Mouse (Mus musculus) heart, embryonic 16.5 days (tissue): ENCODE measurements around the gene Paics. TPM values are rescaled to one million over a fixed set of nuclear protein-coding genes. Genes with fewer than 3 reads are reported as not detected.
A peak's percentile ranks its signal among the peaks of the same experiment; 100 is the strongest.

Experiments used
- ATAC-seq: fragments of 200-750 bp; cut with Nextera tagmentation; replicated peaks from 2 replicates; pipeline ENCODE4 v1.8.0; 2017; ENCODE audit warnings: moderate number of reproducible peaks; ENCODE audit not compliant: insufficient read depth, low FRiP score; ENCODE audit errors: extremely low read depth
- H3K27ac ChIP-seq: fragments of 300-500 bp; sonication (generic); 2 replicates; pipeline ENCODE4 v1.5.1; 2014; ENCODE audit warnings: mild to moderate bottlenecking, low read length, control low read depth, moderate library complexity
- H3K27me3 ChIP-seq: fragments of 300-500 bp; sonication (generic); 2 replicates; pipeline ENCODE4 v1.6.1; 2014; ENCODE audit warnings: low read length, mixed read lengths; ENCODE audit not compliant: control insufficient read depth, insufficient read depth
- H3K36me3 ChIP-seq: fragments of 300-500 bp; sonication (generic); 2 replicates; pipeline ENCODE4 v1.6.1; 2014; ENCODE audit not compliant: control insufficient read depth, insufficient read depth
- H3K4me1 ChIP-seq: fragments of 300-500 bp; sonication (generic); 2 replicates; pipeline ENCODE4 v1.6.1; 2014; ENCODE audit warnings: low read length, mixed read lengths; ENCODE audit not compliant: control insufficient read depth, insufficient read depth
- H3K4me2 ChIP-seq: fragments of 300-500 bp; sonication (generic); 2 replicates; pipeline ENCODE4 v1.6.1; 2014; ENCODE audit warnings: low read depth, mild to moderate bottlenecking, control low read depth, low read length
- H3K4me3 ChIP-seq: fragments of 300-500 bp; sonication (generic); 2 replicates; pipeline ENCODE4 v1.5.1; 2014; ENCODE audit warnings: mild to moderate bottlenecking, control low read depth, low read length
- H3K9ac ChIP-seq: fragments of 300-500 bp; sonication (generic); 2 replicates; pipeline ENCODE4 v1.6.1; 2014; ENCODE audit warnings: low read length, control low read depth
- H3K9me3 ChIP-seq: fragments of 300-500 bp; sonication (generic); replicated peaks from 2 replicates; pipeline ENCODE4 v1.6.1; 2016; ENCODE audit warnings: low read length; ENCODE audit not compliant: control insufficient read depth
- WGBS: fragments of 180-500 bp; shearing (Covaris S2); extraction: QIAGEN DNeasy Blood & Tissue Kit; methylation state at CpG from one replicate; pipeline ENCODE4 v1.1.7; 2014; 5-methylcytosine and 5-hydroxymethylcytosine counted together
- polyA plus RNA-seq: library from polyadenylated mRNA; unstranded; fragments of >200 nt; fragmentation: Nextera tagmentation; extraction: Ambion mirVana; gene quantifications from 2 replicates; pipeline ENCODE4 v1.2.1, GENCODE M21; 2015

Paics gene
- polyA plus RNA-seq, 1 experiment from 2014 or later, result 274 TPM

DNA sequence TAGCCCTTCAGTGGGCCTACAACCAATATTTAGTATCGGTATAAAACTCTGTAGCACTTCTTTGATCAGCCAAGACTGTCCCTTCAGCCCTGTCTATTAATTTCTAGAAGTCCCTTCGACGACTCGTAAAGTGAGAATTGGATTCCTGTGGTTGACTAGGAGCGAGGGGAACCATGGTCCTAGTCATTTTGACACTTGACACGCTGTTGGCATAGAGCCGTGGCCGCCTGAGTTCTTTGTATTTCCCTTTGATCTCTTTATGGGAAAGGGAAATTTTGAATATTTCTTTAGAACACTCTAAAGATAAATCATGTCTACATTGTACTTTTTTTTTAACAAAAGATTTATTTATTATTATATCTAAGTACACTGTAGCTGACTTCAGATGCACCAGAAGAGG, 24.6 kb downstream of the Paics start:
- Histone ChIP-seq H3K27ac (no peak overlapping the region), H3K4me2 (peak overlapping the region; percentile 94), H3K9ac (no peak overlapping the region), H3K36me3 (peaks cover 20% of the 10 kb centered on the region), H3K4me1 (peaks cover 11% of the 10 kb centered on the region), H3K9me3 (no peaks in the 10 kb centered on the region), H3K27me3 (no peaks in the 10 kb centered on the region), H3K4me3 (peak overlapping the region; percentile 100)
- 80% methylated on average over 8 of the region's 8 CpGs for WGBS
- ATAC-seq, result no peak

DNA sequence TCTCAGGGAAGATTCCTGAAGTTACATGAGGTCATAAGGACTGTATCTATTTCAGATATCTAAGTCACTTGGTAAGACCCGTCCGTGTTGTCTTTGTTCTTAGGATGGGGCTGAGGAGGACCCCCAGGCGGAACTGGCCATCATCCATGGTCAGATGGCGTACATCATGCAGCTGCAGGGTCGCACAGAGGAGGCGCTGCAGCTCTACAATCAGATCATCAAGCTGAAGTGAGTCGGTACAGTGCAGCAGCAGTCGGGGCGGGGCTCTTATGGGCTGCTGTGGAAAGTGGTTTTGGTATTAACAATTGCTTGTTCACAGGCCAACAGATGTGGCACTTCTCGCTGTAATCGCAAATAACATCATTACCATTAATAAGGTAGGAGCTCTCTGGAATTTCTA, 32.9 kb downstream of the Paics start:
- no peaks in the 10 kb centered on the region for H3K9me3 ChIP-seq
- H3K4me2 ChIP-seq, result no peak overlapping the region
- no peaks in the 10 kb centered on the region for H3K27me3 ChIP-seq
- H3K36me3 ChIP-seq, result peaks cover 61% of the 10 kb centered on the region
- no peak overlapping the region for H3K27ac ChIP-seq
- no peak for ATAC-seq
- no peak overlapping the region for H3K4me3 ChIP-seq
- H3K9ac ChIP-seq, result no peak overlapping the region
- H3K4me1 ChIP-seq, result no peaks in the 10 kb centered on the region
- WGBS, result 93% methylated on average over 11 of the region's 11 CpGs

DNA sequence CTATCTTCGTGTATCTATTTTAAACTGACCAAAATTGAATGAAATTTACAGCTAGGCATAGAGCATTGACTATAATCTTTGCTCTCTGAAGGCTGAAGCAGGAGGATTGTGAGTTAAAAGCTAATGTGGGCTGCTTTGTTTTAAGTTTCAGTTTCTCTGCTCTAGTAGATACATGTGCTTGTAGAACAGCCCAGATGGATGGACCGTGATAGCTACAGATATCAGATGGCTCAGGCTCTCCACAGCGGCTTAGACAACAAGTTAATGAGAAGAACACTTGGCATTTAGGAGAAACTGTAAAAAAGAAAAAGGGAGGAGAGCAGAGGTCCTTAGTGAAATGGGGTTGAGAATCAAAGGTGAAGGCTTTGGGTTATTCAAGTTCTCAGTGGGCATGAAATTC, 39.7 kb downstream of the Paics start:
- no peaks in the 10 kb centered on the region for H3K27me3 ChIP-seq
- H3K4me3 ChIP-seq, result no peak overlapping the region
- H3K4me2 ChIP-seq, result no peak overlapping the region
- 92% methylated on average over 3 of the region's 3 CpGs for WGBS
- no peaks in the 10 kb centered on the region for H3K9me3 ChIP-seq
- H3K9ac ChIP-seq, result no peak overlapping the region
- peaks cover 62% of the 10 kb centered on the region for H3K36me3 ChIP-seq
- H3K27ac ChIP-seq, result no peak overlapping the region
- H3K4me1 ChIP-seq, result no peaks in the 10 kb centered on the region
- no peak for ATAC-seq

DNA sequence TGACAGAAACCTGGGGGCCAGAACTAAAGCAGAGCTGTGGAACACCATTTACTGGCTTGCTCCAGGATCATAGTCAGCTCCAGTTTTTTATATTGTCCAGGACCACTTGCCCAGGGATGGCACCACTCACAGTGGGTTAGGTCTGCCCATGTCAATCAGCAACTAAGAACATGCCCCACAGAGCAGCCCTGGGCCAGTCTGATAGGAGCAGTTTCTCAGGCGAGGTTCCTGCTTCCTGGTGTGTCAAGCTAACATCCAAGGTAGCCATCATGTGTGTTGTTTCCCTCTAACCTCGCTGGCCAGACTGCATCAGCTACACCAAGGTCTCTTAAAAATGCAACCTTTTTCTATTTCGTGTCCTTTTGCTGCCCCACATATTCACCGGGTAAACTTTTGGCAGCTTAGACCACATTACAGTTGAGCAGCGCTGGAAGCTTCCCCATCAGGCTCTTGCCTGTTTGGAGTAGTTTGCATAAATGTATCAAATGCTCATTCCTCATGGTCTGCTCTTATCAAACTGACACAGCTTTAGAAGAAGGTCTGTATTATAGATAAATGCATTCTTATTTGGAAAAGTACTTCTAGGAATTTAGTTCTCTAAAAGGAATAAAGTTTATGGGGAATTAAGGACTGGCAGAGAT, 42.2 kb downstream of the Paics start:
- Histone ChIP-seq H3K9ac (no peak overlapping the region), H3K27ac (no peak overlapping the region), H3K9me3 (no peaks in the 10 kb centered on the region), H3K36me3 (peaks cover 68% of the 10 kb centered on the region), H3K4me1 (no peaks in the 10 kb centered on the region), H3K4me2 (no peak overlapping the region), H3K4me3 (no peak overlapping the region), H3K27me3 (no peaks in the 10 kb centered on the region)
- WGBS, result 94% methylated on average over 5 of the region's 5 CpGs
- ATAC-seq, result no peak

DNA sequence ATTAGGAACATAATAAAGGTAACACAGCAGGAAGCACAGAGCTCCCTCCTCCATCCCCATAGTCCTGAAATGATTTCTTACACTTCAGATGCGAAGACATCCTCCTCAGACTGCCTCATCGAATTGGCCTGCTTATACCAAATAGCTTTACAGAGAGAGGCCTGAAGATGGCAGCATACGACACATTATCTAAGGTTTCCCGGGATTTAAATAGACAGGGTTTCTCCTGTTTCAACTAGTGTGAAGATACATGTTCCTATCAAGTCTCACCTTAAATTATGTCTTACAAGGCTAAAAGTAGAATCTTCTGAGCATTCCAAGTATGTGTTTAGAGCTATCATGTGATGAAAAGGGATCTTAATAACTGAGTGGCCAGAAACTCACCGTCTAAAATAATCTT, 47.3 kb downstream of the Paics start:
- Histone ChIP-seq H3K4me1 (no peaks in the 10 kb centered on the region), H3K9me3 (no peaks in the 10 kb centered on the region), H3K4me3 (no peak overlapping the region), H3K36me3 (peaks cover 55% of the 10 kb centered on the region), H3K27me3 (no peaks in the 10 kb centered on the region), H3K9ac (no peak overlapping the region), H3K27ac (no peak overlapping the region), H3K4me2 (no peak overlapping the region)
- 39% methylated on average over 5 of the region's 5 CpGs for WGBS
- no peak for ATAC-seq

DNA sequence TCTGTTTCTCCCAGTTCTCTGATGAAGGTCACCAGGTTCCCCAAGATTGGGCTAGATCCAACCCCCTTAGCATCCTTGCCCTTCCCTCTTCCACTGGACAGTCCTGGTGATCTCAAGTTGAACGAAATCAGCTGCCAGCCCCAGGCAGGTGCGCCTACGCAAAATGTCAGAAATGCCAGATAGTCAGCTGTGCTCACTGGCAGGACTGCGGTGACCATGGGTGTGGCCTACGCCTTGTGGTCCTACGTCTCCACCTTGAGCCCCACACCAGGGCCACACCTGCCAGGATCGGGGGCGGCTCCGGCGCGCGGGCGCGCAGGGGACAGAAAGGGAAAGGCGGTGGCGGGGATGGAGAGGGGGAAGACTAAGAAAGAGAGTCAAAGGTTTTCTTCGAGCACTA, 50.1 kb downstream of the Paics start:
- H3K27me3 ChIP-seq, result no peaks in the 10 kb centered on the region
- WGBS, result 86% methylated on average over 17 of the region's 17 CpGs
- H3K4me2 ChIP-seq, result no peak overlapping the region
- no peak overlapping the region for H3K9ac ChIP-seq
- ATAC-seq, result no peak
- H3K27ac ChIP-seq, result no peak overlapping the region
- no peaks in the 10 kb centered on the region for H3K9me3 ChIP-seq
- peaks cover 30% of the 10 kb centered on the region for H3K36me3 ChIP-seq
- H3K4me3 ChIP-seq, result no peak overlapping the region
- H3K4me1 ChIP-seq, result no peaks in the 10 kb centered on the region

DNA sequence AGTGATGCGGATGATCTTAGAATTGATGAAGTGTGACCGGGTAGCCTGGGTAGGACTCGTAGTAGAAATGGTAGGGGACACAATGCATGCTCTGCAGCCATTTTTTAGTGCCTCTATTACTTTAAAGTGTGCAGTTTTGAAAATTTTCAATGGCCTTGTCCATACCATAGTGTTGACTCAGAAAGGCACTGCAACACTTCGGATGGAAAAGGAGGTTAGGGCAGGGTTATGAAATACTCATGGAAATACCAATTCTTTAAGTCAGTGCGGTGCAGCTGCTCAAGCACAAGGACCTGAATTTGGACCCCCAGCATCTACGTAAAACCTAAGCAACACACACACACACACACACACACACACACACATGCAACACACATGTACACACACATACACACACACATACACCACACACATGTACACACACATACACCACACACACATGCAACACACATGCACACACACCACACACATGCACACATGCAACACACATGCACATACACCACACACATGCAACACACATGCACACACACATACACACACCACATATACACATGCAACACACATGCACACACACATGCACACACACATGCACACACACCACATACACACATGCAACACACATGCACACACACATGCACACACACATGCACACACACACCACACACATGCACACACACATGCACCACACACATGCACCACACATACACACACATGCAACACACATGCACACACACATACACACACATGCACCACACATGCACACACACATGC, 53.1 kb downstream of the Paics start, which contains the start of gene Arl9:
Arl9 (plus strand) TSS at position 5 of the 771 bp plus-strand sequence.
- Histone ChIP-seq H3K36me3 (peaks cover 10% of the 10 kb centered on the region), H3K9ac (no peak within 1 kb of the TSS), H3K9me3 (no peaks in the 10 kb centered on the region), H3K27me3 (no peaks in the 10 kb centered on the region), H3K27ac (no peak within 1 kb of the TSS), H3K4me2 (no peak within 1 kb of the TSS), H3K4me3 (no peak within 1 kb of the TSS), H3K4me1 (no peaks in the 10 kb centered on the region)
- 91% methylated on average over 6 of the region's 6 CpGs for WGBS
- ATAC-seq, result no peak

DNA sequence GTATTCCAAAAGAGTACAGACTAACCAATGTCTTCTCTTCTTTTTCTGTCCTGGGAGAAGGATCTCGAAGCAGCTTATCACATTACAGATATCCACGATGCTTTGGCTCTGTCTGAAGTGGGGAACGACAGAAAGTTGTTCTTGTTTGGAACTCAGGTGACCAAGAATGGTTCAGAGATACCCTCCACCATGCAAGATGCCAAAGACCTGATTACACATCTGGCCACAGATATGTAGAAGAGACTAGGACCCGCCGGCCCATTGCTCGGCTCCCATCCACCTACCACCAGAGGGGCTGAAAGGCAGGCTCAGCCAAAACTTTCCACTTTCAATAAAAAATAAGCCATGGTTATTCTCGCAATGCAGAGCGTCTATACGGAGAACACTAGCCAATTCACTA, 59.2 kb downstream of the Paics start:
- H3K4me2 ChIP-seq, result no peak overlapping the region
- no peaks in the 10 kb centered on the region for H3K9me3 ChIP-seq
- no peaks in the 10 kb centered on the region for H3K36me3 ChIP-seq
- no peak for ATAC-seq
- no peak overlapping the region for H3K4me3 ChIP-seq
- H3K27ac ChIP-seq, result no peak overlapping the region
- H3K9ac ChIP-seq, result no peak overlapping the region
- 74% methylated on average over 9 of the region's 9 CpGs for WGBS
- no peaks in the 10 kb centered on the region for H3K4me1 ChIP-seq
- H3K27me3 ChIP-seq, result no peaks in the 10 kb centered on the region

DNA sequence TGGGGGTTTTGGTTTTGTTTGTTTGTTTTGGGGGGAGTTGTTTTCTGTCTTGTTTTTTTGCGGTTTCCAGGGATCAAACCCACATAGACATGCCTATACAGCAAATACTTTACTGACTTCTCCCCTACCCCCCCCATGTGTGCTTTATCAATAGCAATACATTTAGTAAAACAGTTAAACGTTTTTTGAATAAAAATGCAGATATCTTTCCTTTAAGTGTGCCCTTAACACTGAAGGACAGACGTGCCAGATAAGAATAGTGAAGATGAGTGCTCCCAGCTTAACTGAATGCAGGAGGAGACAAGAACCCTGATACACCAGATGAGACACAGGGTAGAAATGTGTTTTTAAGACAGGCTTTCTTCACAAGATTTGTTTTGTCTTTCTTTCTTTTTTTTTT, 60.0 kb downstream of the Paics start:
- H3K9me3 ChIP-seq, result no peaks in the 10 kb centered on the region
- WGBS, result 55% methylated on average over 3 of the region's 3 CpGs
- H3K4me3 ChIP-seq, result no peak overlapping the region
- no peaks in the 10 kb centered on the region for H3K36me3 ChIP-seq
- no peak for ATAC-seq
- no peak overlapping the region for H3K27ac ChIP-seq
- H3K4me2 ChIP-seq, result no peak overlapping the region
- no peaks in the 10 kb centered on the region for H3K27me3 ChIP-seq
- no peaks in the 10 kb centered on the region for H3K4me1 ChIP-seq
- no peak overlapping the region for H3K9ac ChIP-seq
